In the genomic region with DNA sequence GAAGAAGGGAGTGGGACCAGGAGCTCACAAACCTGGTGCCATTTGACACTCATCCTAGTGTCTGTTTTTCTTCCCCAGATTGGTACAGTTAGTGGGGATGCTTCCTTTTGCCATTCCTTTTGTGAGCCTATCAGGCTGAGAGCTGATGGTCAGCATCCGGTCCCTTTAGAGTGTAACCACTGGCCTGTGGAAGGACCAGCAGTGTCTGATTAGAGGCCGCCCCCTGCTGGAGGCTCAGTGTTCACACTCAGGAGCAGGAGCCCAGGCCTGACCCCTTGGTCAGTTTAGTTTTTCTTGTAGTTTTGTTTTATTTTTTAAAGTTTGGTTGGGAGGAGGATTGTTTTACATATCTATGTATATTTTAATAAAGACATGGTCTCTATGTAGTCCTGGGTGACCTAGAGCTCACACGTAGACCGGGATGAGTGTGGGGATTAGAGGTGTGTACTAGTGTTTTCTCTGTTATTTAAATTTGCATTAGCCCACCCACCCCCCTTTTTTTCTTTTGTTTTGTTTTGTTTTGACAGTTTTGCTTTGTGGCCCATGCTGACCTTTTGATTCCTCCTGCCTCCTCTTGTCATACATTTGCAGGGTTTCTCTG, we compare ENCODE assay signal across 7 mouse cellular contexts. TPM values are rescaled to one million over a fixed set of nuclear protein-coding genes. Genes with fewer than 3 reads are reported as not detected.
DNase-seq lines count a peak whose midpoint lies in the region; ATAC-seq and TF ChIP-seq lines count a peak whose summit lies in the region.

No protein-coding gene starts in this region.

- H3K36me3 ChIP-seq in limb, embryonic 13.5 days = peaks cover 100% of the 10 kb centered on the region
- H3K36me3 ChIP-seq in midbrain, embryonic 15.5 days (replicated peaks) = peaks cover 75% of the 10 kb centered on the region
- H3K36me3 ChIP-seq in spleen, adult 2 months (ENCODE audit: control insufficient read depth, insufficient read depth, low read length) = peaks cover 56% of the 10 kb centered on the region

- peak; percentile 76 for TF ChIP-seq CTCF in cortical plate, adult 2 months (IDR thresholded peaks at IDR 0.05; ENCODE audit: extremely low read depth, insufficient read depth, low read length)
- peak; percentile 93 for TF ChIP-seq CTCF in spleen, adult 2 months (IDR thresholded peaks at IDR 0.05; ENCODE audit: extremely low read depth, insufficient read depth, insufficient read length, insufficient replicate concordance)

- peak; percentile 81 to 92 for DNase-seq in adrenal gland, adult (ENCODE audit: inconsistent age in 2 of 2, low spot score in 1 of 2)
- peak; percentile 73 to 86 for DNase-seq in gastrocnemius, postnatal 4 days (ENCODE audit: low spot score in 2 of 2)
- DNase-seq in kidney, adult 11 months = peak; percentile 78
- DNase-seq in spleen, adult 2 months (ENCODE audit: low read depth in 1 of 2, low spot score in 2 of 2) = peak; percentile 21 to 81

- no peaks in the 10 kb centered on the region for H3K27me3 ChIP-seq in limb, embryonic 13.5 days
- no peaks in the 10 kb centered on the region for H3K27me3 ChIP-seq in midbrain, embryonic 15.5 days (replicated peaks)
- no peaks in the 10 kb centered on the region for H3K27me3 ChIP-seq in spleen, adult 2 months (ENCODE audit: control insufficient read depth, insufficient read depth, low read length)

- H3K9ac ChIP-seq in limb, embryonic 13.5 days = no peak overlapping the region
- H3K9ac ChIP-seq in midbrain, embryonic 15.5 days = no peak overlapping the region

- H3K27ac ChIP-seq in cortical plate, adult 2 months (ENCODE audit: insufficient read depth, low read length) = no peak overlapping the region
- H3K27ac ChIP-seq in limb, embryonic 13.5 days = no peak overlapping the region
- H3K27ac ChIP-seq in midbrain, embryonic 15.5 days = no peak overlapping the region
- H3K27ac ChIP-seq in spleen, adult 2 months (ENCODE audit: insufficient read depth, low read length) = no peak overlapping the region

- no peak overlapping the region for H3K4me3 ChIP-seq in cortical plate, adult 2 months (ENCODE audit: insufficient read depth, low read length)
- H3K4me3 ChIP-seq in limb, embryonic 13.5 days = no peak overlapping the region
- H3K4me3 ChIP-seq in midbrain, embryonic 15.5 days = no peak overlapping the region
- no peak overlapping the region for H3K4me3 ChIP-seq in spleen, adult 2 months (ENCODE audit: extremely low read depth, insufficient read depth, insufficient read length)

- no peaks in the 10 kb centered on the region for H3K9me3 ChIP-seq in limb, embryonic 13.5 days
- H3K9me3 ChIP-seq in midbrain, embryonic 15.5 days = no peaks in the 10 kb centered on the region

- no peaks in the 10 kb centered on the region for H3K4me1 ChIP-seq in cortical plate, adult 2 months (ENCODE audit: control insufficient read depth, insufficient read depth, low read length)
- H3K4me1 ChIP-seq in limb, embryonic 13.5 days = no peaks in the 10 kb centered on the region
- no peaks in the 10 kb centered on the region for H3K4me1 ChIP-seq in midbrain, embryonic 15.5 days
- no peaks in the 10 kb centered on the region for H3K4me1 ChIP-seq in spleen, adult 2 months (ENCODE audit: control insufficient read depth, insufficient read depth, insufficient read length)

- 64% methylated on average over 4 of the region's 4 CpGs for WGBS in limb, embryonic 13.5 days
- WGBS in midbrain, embryonic 15.5 days = 55% methylated on average over 4 of the region's 4 CpGs
- 68% methylated on average over 4 of the region's 4 CpGs for WGBS in spleen, adult 2 months

- ATAC-seq in limb, embryonic 13.5 days (ENCODE audit: low FRiP score, low read depth) = 0 out of 2 replicates have a peak, but pooled peaks have one; percentile 73
- 0 out of 2 replicates have a peak, but pooled peaks have one; percentile 45 for ATAC-seq in midbrain, embryonic 15.5 days (replicated peaks)

- TF ChIP-seq POLR2A in cortical plate, adult 2 months (IDR thresholded peaks at IDR 0.05; ENCODE audit: extremely low read depth, insufficient read depth, low read length) = no peak
- no peak for TF ChIP-seq POLR2A in spleen, adult 2 months (IDR thresholded peaks at IDR 0.05; ENCODE audit: low read depth, low read length)

- H3K4me2 ChIP-seq in limb, embryonic 13.5 days (replicated peaks) = no peak overlapping the region
- H3K4me2 ChIP-seq in midbrain, embryonic 15.5 days = no peak overlapping the region

RNA-seq across cellular contexts. Expression of gene Zc3h4, which starts 25.5 kb away (rescaled TPM):
- 33.9 and 38.9 TPM in 2 replicates for polyA plus RNA-seq in cortical plate, adult 2 months (2012; rRNA removed)
- 10 to 100 TPM; 49.3 to 51.8 TPM for total RNA-seq in gastrocnemius, postnatal 4 days (2021)
- polyA plus RNA-seq in limb, embryonic 13.5 days (2015; fragmentation: Nextera tagmentation; extraction: Ambion mirVana) = 18.2 and 18.5 TPM in 2 replicates
- 20.0 and 22.1 TPM in 2 replicates for polyA plus RNA-seq in midbrain, embryonic 15.5 days (2015; fragmentation: Nextera tagmentation; extraction: Ambion mirVana)
- 47.2 and 57.2 TPM in 2 replicates for polyA plus RNA-seq in spleen, adult 2 months (2012; rRNA removed)

RNA-seq across cellular contexts. Expression of gene Tmem160, which starts 26.4 kb away (rescaled TPM):
- 105 and 115 TPM in 2 replicates for polyA plus RNA-seq in cortical plate, adult 2 months (2012; rRNA removed)
- 10 to 100 TPM; 21.1 to 27.2 TPM for total RNA-seq in gastrocnemius, postnatal 4 days (2021)
- 44.2 and 44.9 TPM in 2 replicates for polyA plus RNA-seq in limb, embryonic 13.5 days (2015; fragmentation: Nextera tagmentation; extraction: Ambion mirVana)
- 63.6 and 74.4 TPM in 2 replicates for polyA plus RNA-seq in midbrain, embryonic 15.5 days (2015; fragmentation: Nextera tagmentation; extraction: Ambion mirVana)
- polyA plus RNA-seq in spleen, adult 2 months (2012; rRNA removed) = 118 and 170 TPM in 2 replicates

RNA-seq across cellular contexts. Expression of gene Sae1, which starts 38.6 kb away (rescaled TPM):
- polyA plus RNA-seq in cortical plate, adult 2 months (2012; rRNA removed) = 95.8 and 97.1 TPM in 2 replicates
- 10 to 100 TPM; 76.3 to 77.6 TPM for total RNA-seq in gastrocnemius, postnatal 4 days (2021)
- 359 and 362 TPM in 2 replicates for polyA plus RNA-seq in limb, embryonic 13.5 days (2015; fragmentation: Nextera tagmentation; extraction: Ambion mirVana)
- polyA plus RNA-seq in midbrain, embryonic 15.5 days (2015; fragmentation: Nextera tagmentation; extraction: Ambion mirVana) = 243 and 256 TPM in 2 replicates
- polyA plus RNA-seq in spleen, adult 2 months (2012; rRNA removed) = 16.7 and 20.7 TPM in 2 replicates

RNA-seq across cellular contexts. Expression of gene Npas1, which starts 51.3 kb away (rescaled TPM):
- 10.7 and 13.0 TPM in 2 replicates for polyA plus RNA-seq in cortical plate, adult 2 months (2012; rRNA removed)
- total RNA-seq in gastrocnemius, postnatal 4 days (2021) = not detected
- 0.15 and 0.51 TPM in 2 replicates for polyA plus RNA-seq in limb, embryonic 13.5 days (2015; fragmentation: Nextera tagmentation; extraction: Ambion mirVana)
- polyA plus RNA-seq in midbrain, embryonic 15.5 days (2015; fragmentation: Nextera tagmentation; extraction: Ambion mirVana) = 5.8 and 7.2 TPM in 2 replicates
- not detected in 2 replicates for polyA plus RNA-seq in spleen, adult 2 months (2012; rRNA removed)
